Mouse (Mus musculus): ENCODE results near the gene Zbtb7b. TPM values are rescaled to one million over a fixed set of nuclear protein-coding genes. Genes with fewer than 3 reads are reported as not detected.

The Zbtb7b gene
- polyA plus RNA-seq, 1 experiment = 64.9 TPM

GRCm38 (mm10) chr3:89333053-89333452 is 61.5 kb downstream of the Zbtb7b start:
- Histone ChIP-seq H3K4me3 (ENCODE audit: control insufficient read depth, insufficient read depth, low read length) (no peak overlapping the region), H3K4me1 (replicated peaks; ENCODE audit: control insufficient read depth, insufficient read depth, low read length) (peaks cover 6% of the 10 kb centered on the region; the same call in 1 of the 2 replicates), H3K27ac (ENCODE audit: control insufficient read depth, insufficient read depth, low read length) (no peak overlapping the region), H3K27me3 (ENCODE audit: control insufficient read depth, insufficient read depth, low read length) (no peaks in the 10 kb centered on the region), H3K36me3 (ENCODE audit: control insufficient read depth, insufficient read depth, low read length) (no peaks in the 10 kb centered on the region)
- no peak for DNase-seq
- WGBS = 97% methylated on average over 11 of the region's 11 CpGs
- TF ChIP-seq CTCF (IDR thresholded peaks at IDR 0.05; ENCODE audit: borderline replicate concordance, control insufficient read depth, extremely low read depth, insufficient read depth, low read length, poor library complexity) (no peak), POLR2A (IDR thresholded peaks at IDR 0.05; ENCODE audit: control insufficient read depth, extremely low read depth, insufficient read depth, low read length, poor library complexity) (no peak)

- WGBS = 93% methylated on average over 12 of the region's 12 CpGs
- H3K4me3 ChIP-seq (ENCODE audit: control insufficient read depth, insufficient read depth, low read length) = no peak overlapping the region
- H3K27ac ChIP-seq (ENCODE audit: control insufficient read depth, insufficient read depth, low read length) = no peak overlapping the region
- TF ChIP-seq CTCF (IDR thresholded peaks at IDR 0.05; ENCODE audit: borderline replicate concordance, control insufficient read depth, extremely low read depth, insufficient read depth, low read length, poor library complexity) (no peak), POLR2A (IDR thresholded peaks at IDR 0.05; ENCODE audit: control insufficient read depth, extremely low read depth, insufficient read depth, low read length, poor library complexity) (no peak)
- no peak for DNase-seq
- H3K36me3 ChIP-seq (ENCODE audit: control insufficient read depth, insufficient read depth, low read length) = no peaks in the 10 kb centered on the region
- no peaks in the 10 kb centered on the region for H3K27me3 ChIP-seq (ENCODE audit: control insufficient read depth, insufficient read depth, low read length)
- peaks cover 6% of the 10 kb centered on the region; the same call in 1 of the 2 replicates for H3K4me1 ChIP-seq (replicated peaks; ENCODE audit: control insufficient read depth, insufficient read depth, low read length)
Measured at GRCm38 (mm10) chr3:89332476-89332875, 62.1 kb downstream of the Zbtb7b start.

- Histone ChIP-seq H3K27ac (ENCODE audit: control insufficient read depth, insufficient read depth, low read length) (no peak overlapping the region), H3K4me3 (ENCODE audit: control insufficient read depth, insufficient read depth, low read length) (no peak overlapping the region), H3K27me3 (ENCODE audit: control insufficient read depth, insufficient read depth, low read length) (no peaks in the 10 kb centered on the region; the same call in 1 of the 2 replicates), H3K36me3 (ENCODE audit: control insufficient read depth, insufficient read depth, low read length) (no peaks in the 10 kb centered on the region), H3K4me1 (replicated peaks; ENCODE audit: control insufficient read depth, insufficient read depth, low read length) (peaks cover 1% of the 10 kb centered on the region; the same call in 1 of the 2 replicates)
- TF ChIP-seq CTCF (IDR thresholded peaks at IDR 0.05; ENCODE audit: borderline replicate concordance, control insufficient read depth, extremely low read depth, insufficient read depth, low read length, poor library complexity) (no peak), POLR2A (IDR thresholded peaks at IDR 0.05; ENCODE audit: control insufficient read depth, extremely low read depth, insufficient read depth, low read length, poor library complexity) (no peak)
- WGBS = 91% methylated on average over 10 of the region's 10 CpGs
- no peak for DNase-seq
Measured at GRCm38 (mm10) chr3:89332013-89332412, 62.6 kb downstream of the Zbtb7b start.

- H3K4me1 ChIP-seq (replicated peaks; ENCODE audit: control insufficient read depth, insufficient read depth, low read length) = no peaks in the 10 kb centered on the region
- no peak overlapping the region for H3K4me3 ChIP-seq (ENCODE audit: control insufficient read depth, insufficient read depth, low read length)
- H3K36me3 ChIP-seq (ENCODE audit: control insufficient read depth, insufficient read depth, low read length) = no peaks in the 10 kb centered on the region
- no peak for DNase-seq
- no peaks in the 10 kb centered on the region; the same call in 1 of the 2 replicates for H3K27me3 ChIP-seq (ENCODE audit: control insufficient read depth, insufficient read depth, low read length)
- WGBS = 87% methylated on average over 13 of the region's 13 CpGs
- TF ChIP-seq POLR2A (IDR thresholded peaks at IDR 0.05; ENCODE audit: control insufficient read depth, extremely low read depth, insufficient read depth, low read length, poor library complexity) = no peak
- TF ChIP-seq CTCF (IDR thresholded peaks at IDR 0.05; ENCODE audit: borderline replicate concordance, control insufficient read depth, extremely low read depth, insufficient read depth, low read length, poor library complexity) = no peak
- H3K27ac ChIP-seq (ENCODE audit: control insufficient read depth, insufficient read depth, low read length) = no peak overlapping the region
Measured at GRCm38 (mm10) chr3:89331561-89331960, 63.0 kb downstream of the Zbtb7b start.

- Histone ChIP-seq H3K27me3 (ENCODE audit: control insufficient read depth, insufficient read depth, low read length) (no peaks in the 10 kb centered on the region; the same call in 1 of the 2 replicates), H3K27ac (ENCODE audit: control insufficient read depth, insufficient read depth, low read length) (no peak overlapping the region), H3K4me1 (replicated peaks; ENCODE audit: control insufficient read depth, insufficient read depth, low read length) (no peaks in the 10 kb centered on the region), H3K36me3 (ENCODE audit: control insufficient read depth, insufficient read depth, low read length) (no peaks in the 10 kb centered on the region), H3K4me3 (ENCODE audit: control insufficient read depth, insufficient read depth, low read length) (no peak overlapping the region)
- 58% methylated on average over 10 of the region's 10 CpGs for WGBS
- DNase-seq = no peak
- TF ChIP-seq POLR2A (IDR thresholded peaks at IDR 0.05; ENCODE audit: control insufficient read depth, extremely low read depth, insufficient read depth, low read length, poor library complexity) (no peak), CTCF (IDR thresholded peaks at IDR 0.05; ENCODE audit: borderline replicate concordance, control insufficient read depth, extremely low read depth, insufficient read depth, low read length, poor library complexity) (no peak)
Measured at GRCm38 (mm10) chr3:89330948-89331347, 63.6 kb downstream of the Zbtb7b start.

GRCm38 (mm10) chr3:89330346-89330745 is 64.2 kb downstream of the Zbtb7b start:
- no peak for TF ChIP-seq CTCF (IDR thresholded peaks at IDR 0.05; ENCODE audit: borderline replicate concordance, control insufficient read depth, extremely low read depth, insufficient read depth, low read length, poor library complexity)
- TF ChIP-seq POLR2A (IDR thresholded peaks at IDR 0.05; ENCODE audit: control insufficient read depth, extremely low read depth, insufficient read depth, low read length, poor library complexity) = no peak
- Histone ChIP-seq H3K27me3 (ENCODE audit: control insufficient read depth, insufficient read depth, low read length) (no peaks in the 10 kb centered on the region; the same call in 1 of the 2 replicates), H3K27ac (ENCODE audit: control insufficient read depth, insufficient read depth, low read length) (no peak overlapping the region), H3K4me1 (replicated peaks; ENCODE audit: control insufficient read depth, insufficient read depth, low read length) (no peaks in the 10 kb centered on the region), H3K36me3 (ENCODE audit: control insufficient read depth, insufficient read depth, low read length) (no peaks in the 10 kb centered on the region), H3K4me3 (ENCODE audit: control insufficient read depth, insufficient read depth, low read length) (no peak overlapping the region)
- 84% methylated on average over 3 of the region's 3 CpGs for WGBS
- DNase-seq = no peak

GRCm38 (mm10) chr3:89328623-89329022 is 66.0 kb downstream of the Zbtb7b start:
- Histone ChIP-seq H3K36me3 (ENCODE audit: control insufficient read depth, insufficient read depth, low read length) (no peaks in the 10 kb centered on the region), H3K4me3 (ENCODE audit: control insufficient read depth, insufficient read depth, low read length) (no peak overlapping the region), H3K27ac (ENCODE audit: control insufficient read depth, insufficient read depth, low read length) (no peak overlapping the region), H3K4me1 (replicated peaks; ENCODE audit: control insufficient read depth, insufficient read depth, low read length) (no peaks in the 10 kb centered on the region), H3K27me3 (ENCODE audit: control insufficient read depth, insufficient read depth, low read length) (no peaks in the 10 kb centered on the region; the same call in 1 of the 2 replicates)
- DNase-seq = no peak
- WGBS = 66% methylated on average over 4 of the region's 4 CpGs
- TF ChIP-seq POLR2A (IDR thresholded peaks at IDR 0.05; ENCODE audit: control insufficient read depth, extremely low read depth, insufficient read depth, low read length, poor library complexity) (no peak), CTCF (IDR thresholded peaks at IDR 0.05; ENCODE audit: borderline replicate concordance, control insufficient read depth, extremely low read depth, insufficient read depth, low read length, poor library complexity) (no peak)

Other genes with a start within 250 kb of the Zbtb7b start
- 15.9 and 18.1 TPM in 2 replicates for gene Hcn3, start 234.6 kb downstream of the Zbtb7b start, polyA plus RNA-seq (2012; rRNA removed)
- gene Clk2, start 230.0 kb downstream of the Zbtb7b start, polyA plus RNA-seq (2012; rRNA removed) = 117 and 126 TPM in 2 replicates
- 240 and 251 TPM in 2 replicates for gene Scamp3, start 217.3 kb downstream of the Zbtb7b start, polyA plus RNA-seq (2012; rRNA removed)
- 250 and 278 TPM in 2 replicates for gene Fam189b, start 211.6 kb downstream of the Zbtb7b start, polyA plus RNA-seq (2012; rRNA removed)
- gene Gba, start 191.8 kb downstream of the Zbtb7b start, polyA plus RNA-seq (2012; rRNA removed) = 98.8 and 117 TPM in 2 replicates
- gene Thbs3, start 179.6 kb downstream of the Zbtb7b start, polyA plus RNA-seq (2012; rRNA removed) = 7.2 and 10.9 TPM in 2 replicates
- gene Mtx1, start 167.7 kb downstream of the Zbtb7b start, polyA plus RNA-seq (2012; rRNA removed) = 209 and 224 TPM in 2 replicates
- 14.1 and 14.4 TPM in 2 replicates for gene Muc1, start 165.7 kb downstream of the Zbtb7b start, polyA plus RNA-seq (2012; rRNA removed)
- gene Krtcap2, start 148.8 kb downstream of the Zbtb7b start, polyA plus RNA-seq (2012; rRNA removed) = 171 and 183 TPM in 2 replicates
- 12.1 and 13.0 TPM in 2 replicates for gene Trim46, start 148.5 kb downstream of the Zbtb7b start, polyA plus RNA-seq (2012; rRNA removed)
- gene Dpm3, start 135.4 kb downstream of the Zbtb7b start, polyA plus RNA-seq (2012; rRNA removed) = 477 and 588 TPM in 2 replicates
- 196 and 251 TPM in 2 replicates for gene Slc50a1, start 124.2 kb downstream of the Zbtb7b start, polyA plus RNA-seq (2012; rRNA removed)
- gene Efna1, start 113.6 kb downstream of the Zbtb7b start, polyA plus RNA-seq (2012; rRNA removed) = 6.3 and 9.7 TPM in 2 replicates
- 3.7 and 4.2 TPM in 2 replicates for gene Efna3, start 71.8 kb downstream of the Zbtb7b start, polyA plus RNA-seq (2012; rRNA removed)
- gene Efna4, start 56.7 kb downstream of the Zbtb7b start, polyA plus RNA-seq (2012; rRNA removed) = 12.5 TPM in 2 replicates
- gene Adam15, start 44.8 kb downstream of the Zbtb7b start, polyA plus RNA-seq (2012; rRNA removed) = 38.7 and 49.6 TPM in 2 replicates
- gene Dcst2, start 32.8 kb downstream of the Zbtb7b start, polyA plus RNA-seq (2012; rRNA removed) = 0.36 and 0.50 TPM in 2 replicates
- gene Dcst1, start 29.5 kb downstream of the Zbtb7b start, polyA plus RNA-seq (2012; rRNA removed) = 0.24 and 0.32 TPM in 2 replicates
- gene Lenep, start 8.0 kb upstream of the Zbtb7b start, polyA plus RNA-seq (2012; rRNA removed) = 0.66 TPM in 1 of 2 replicates, not detected in the other
- 57.0 and 58.3 TPM in 2 replicates for gene Flad1, start 17.1 kb upstream of the Zbtb7b start, polyA plus RNA-seq (2012; rRNA removed)
- 104 TPM in 2 replicates for gene Cks1b, start 23.6 kb upstream of the Zbtb7b start, polyA plus RNA-seq (2012; rRNA removed)
- gene Shc1, start 23.7 kb upstream of the Zbtb7b start, polyA plus RNA-seq (2012; rRNA removed) = 89.9 and 92.1 TPM in 2 replicates
- gene Pygo2, start 35.4 kb upstream of the Zbtb7b start, polyA plus RNA-seq (2012; rRNA removed) = 82.3 and 133 TPM in 2 replicates
- 36.5 and 41.6 TPM in 2 replicates for gene Pbxip1, start 41.9 kb upstream of the Zbtb7b start, polyA plus RNA-seq (2012; rRNA removed)
- gene Pmvk, start 59.8 kb upstream of the Zbtb7b start, polyA plus RNA-seq (2012; rRNA removed) = 20.0 and 22.6 TPM in 2 replicates
- gene Kcnn3, start 125.4 kb upstream of the Zbtb7b start, polyA plus RNA-seq (2012; rRNA removed) = 1.6 and 2.4 TPM in 2 replicates

Measured in thymus, adult 2 months (tissue).